Mouse (Mus musculus): ENCODE measurements around the gene Aqp6. TPM values are rescaled to one million over a fixed set of nuclear protein-coding genes. Genes with fewer than 3 reads are reported as not detected.

Aqp6 gene
- polyA plus RNA-seq, 1 experiment = 124 TPM

- TF ChIP-seq CTCF (conservative IDR thresholded peaks at IDR 0.05; ENCODE audit: insufficient read depth, insufficient read length, low read depth, low read length) = no peak
- no peak for TF ChIP-seq POLR2A (IDR thresholded peaks at IDR 0.05; ENCODE audit: low read depth, low read length)
- 51% methylated on average over 7 of the region's 7 CpGs for WGBS
- no peaks in the 10 kb centered on the region for H3K36me3 ChIP-seq (ENCODE audit: control insufficient read depth, insufficient read depth, low read length)
- no peak overlapping the region for H3K27ac ChIP-seq (ENCODE audit: insufficient read depth, low read depth, low read length)
- no peaks in the 10 kb centered on the region for H3K27me3 ChIP-seq (replicated peaks; ENCODE audit: control insufficient read depth, insufficient read depth, low read length)
- DNase-seq = no peak
- no peak overlapping the region for H3K4me3 ChIP-seq (ENCODE audit: insufficient read depth, low read depth, low read length)
- no peaks in the 10 kb centered on the region for H3K4me1 ChIP-seq (ENCODE audit: control insufficient read depth, insufficient read depth, low read length)
Observed at GRCm38 (mm10) chr15:99589704-99590103, 11.5 kb upstream of the Aqp6 start.

- 3% methylated on average over 73 of the region's 83 CpGs for WGBS
- H3K4me3 ChIP-seq (ENCODE audit: insufficient read depth, low read depth, low read length) = no peak within 1 kb of the TSS
- no peaks in the 10 kb centered on the region for H3K36me3 ChIP-seq (ENCODE audit: control insufficient read depth, insufficient read depth, low read length)
- TF ChIP-seq CTCF (conservative IDR thresholded peaks at IDR 0.05; ENCODE audit: insufficient read depth, insufficient read length, low read depth, low read length) (no peak), POLR2A (IDR thresholded peaks at IDR 0.05; ENCODE audit: low read depth, low read length) (no peak)
- no peaks in the 10 kb centered on the region for H3K27me3 ChIP-seq (replicated peaks; ENCODE audit: control insufficient read depth, insufficient read depth, low read length)
- no peak within 1 kb of the TSS for H3K27ac ChIP-seq (ENCODE audit: insufficient read depth, low read depth, low read length)
- DNase-seq = no peak
- H3K4me1 ChIP-seq (ENCODE audit: control insufficient read depth, insufficient read depth, low read length) = no peaks in the 10 kb centered on the region
Observed at GRCm38 (mm10) chr15:99590429-99591084, 10.6 kb upstream of the Aqp6 start, which contains the start of gene Aqp5. Gene Aqp5, plus strand, starts transcription at chr15:99590782.

- Histone ChIP-seq H3K4me3 (ENCODE audit: insufficient read depth, low read depth, low read length) (no peak overlapping the region), H3K27ac (ENCODE audit: insufficient read depth, low read depth, low read length) (no peak overlapping the region), H3K4me1 (ENCODE audit: control insufficient read depth, insufficient read depth, low read length) (no peaks in the 10 kb centered on the region), H3K27me3 (replicated peaks; ENCODE audit: control insufficient read depth, insufficient read depth, low read length) (no peaks in the 10 kb centered on the region), H3K36me3 (ENCODE audit: control insufficient read depth, insufficient read depth, low read length) (no peaks in the 10 kb centered on the region)
- TF ChIP-seq POLR2A (IDR thresholded peaks at IDR 0.05; ENCODE audit: low read depth, low read length) (no peak), CTCF (conservative IDR thresholded peaks at IDR 0.05; ENCODE audit: insufficient read depth, insufficient read length, low read depth, low read length) (no peak)
- no peak for DNase-seq
- 67% methylated on average over 8 of the region's 8 CpGs for WGBS
Observed at GRCm38 (mm10) chr15:99592177-99592576, 9.0 kb upstream of the Aqp6 start.

GRCm38 (mm10) chr15:99592877-99593276 lies 8.3 kb upstream of the Aqp6 start:
- DNase-seq = no peak
- no peak for TF ChIP-seq CTCF (conservative IDR thresholded peaks at IDR 0.05; ENCODE audit: insufficient read depth, insufficient read length, low read depth, low read length)
- no peak for TF ChIP-seq POLR2A (IDR thresholded peaks at IDR 0.05; ENCODE audit: low read depth, low read length)
- H3K4me3 ChIP-seq (ENCODE audit: insufficient read depth, low read depth, low read length) = no peak overlapping the region
- no peaks in the 10 kb centered on the region for H3K4me1 ChIP-seq (ENCODE audit: control insufficient read depth, insufficient read depth, low read length)
- no peaks in the 10 kb centered on the region for H3K36me3 ChIP-seq (ENCODE audit: control insufficient read depth, insufficient read depth, low read length)
- no peak overlapping the region for H3K27ac ChIP-seq (ENCODE audit: insufficient read depth, low read depth, low read length)
- WGBS = 77% methylated on average over 5 of the region's 5 CpGs
- H3K27me3 ChIP-seq (replicated peaks; ENCODE audit: control insufficient read depth, insufficient read depth, low read length) = no peaks in the 10 kb centered on the region

- no peaks in the 10 kb centered on the region for H3K36me3 ChIP-seq (ENCODE audit: control insufficient read depth, insufficient read depth, low read length)
- TF ChIP-seq CTCF (conservative IDR thresholded peaks at IDR 0.05; ENCODE audit: insufficient read depth, insufficient read length, low read depth, low read length) = no peak
- no peak for TF ChIP-seq POLR2A (IDR thresholded peaks at IDR 0.05; ENCODE audit: low read depth, low read length)
- no peaks in the 10 kb centered on the region for H3K27me3 ChIP-seq (replicated peaks; ENCODE audit: control insufficient read depth, insufficient read depth, low read length)
- DNase-seq = no peak
- H3K4me1 ChIP-seq (ENCODE audit: control insufficient read depth, insufficient read depth, low read length) = no peaks in the 10 kb centered on the region
- no peak overlapping the region for H3K27ac ChIP-seq (ENCODE audit: insufficient read depth, low read depth, low read length)
- 80% methylated on average over 10 of the region's 10 CpGs for WGBS
- H3K4me3 ChIP-seq (ENCODE audit: insufficient read depth, low read depth, low read length) = no peak overlapping the region
Observed at GRCm38 (mm10) chr15:99594951-99595350, 6.2 kb upstream of the Aqp6 start.

GRCm38 (mm10) chr15:99596056-99596687 lies 5.0 kb upstream of the Aqp6 start:
- Histone ChIP-seq H3K27ac (ENCODE audit: insufficient read depth, low read depth, low read length) (no peak overlapping the region), H3K36me3 (ENCODE audit: control insufficient read depth, insufficient read depth, low read length) (no peaks in the 10 kb centered on the region), H3K4me1 (ENCODE audit: control insufficient read depth, insufficient read depth, low read length) (no peaks in the 10 kb centered on the region), H3K27me3 (replicated peaks; ENCODE audit: control insufficient read depth, insufficient read depth, low read length) (no peaks in the 10 kb centered on the region), H3K4me3 (ENCODE audit: insufficient read depth, low read depth, low read length) (no peak overlapping the region)
- peak; percentile 85 for DNase-seq
- WGBS = under 1% methylated on average over 7 of the region's 7 CpGs
- TF ChIP-seq POLR2A (IDR thresholded peaks at IDR 0.05; ENCODE audit: low read depth, low read length) (no peak), CTCF (conservative IDR thresholded peaks at IDR 0.05; ENCODE audit: insufficient read depth, insufficient read length, low read depth, low read length) (peak; percentile 97)

- 59% methylated on average over 7 of the region's 7 CpGs for WGBS
- TF ChIP-seq POLR2A (IDR thresholded peaks at IDR 0.05; ENCODE audit: low read depth, low read length) = no peak
- no peak for TF ChIP-seq CTCF (conservative IDR thresholded peaks at IDR 0.05; ENCODE audit: insufficient read depth, insufficient read length, low read depth, low read length)
- H3K4me3 ChIP-seq (ENCODE audit: insufficient read depth, low read depth, low read length) = no peak overlapping the region
Observed at GRCm38 (mm10) chr15:99596841-99597240, 4.4 kb upstream of the Aqp6 start.

More at GRCm38 (mm10) chr15:99596841-99597240, 4.4 kb upstream of the Aqp6 start:
- no peak for DNase-seq
- Histone ChIP-seq H3K27ac (ENCODE audit: insufficient read depth, low read depth, low read length) (no peak overlapping the region), H3K27me3 (replicated peaks; ENCODE audit: control insufficient read depth, insufficient read depth, low read length) (no peaks in the 10 kb centered on the region), H3K4me1 (ENCODE audit: control insufficient read depth, insufficient read depth, low read length) (no peaks in the 10 kb centered on the region), H3K36me3 (ENCODE audit: control insufficient read depth, insufficient read depth, low read length) (no peaks in the 10 kb centered on the region)

All from kidney, adult 2 months (tissue).